Mouse (Mus musculus) R1 (cell line): ENCODE results near the gene Asic2.

ENCODE experiments used
- DNase-seq: peaks from one replicate; pipeline ENCODE4 v3.0.0-alpha.2; 2018; ENCODE audit warnings: low read depth, low spot score

The Asic2 gene

GRCm38 (mm10) chr11:81738995-81739394 is 229.3 kb downstream of the Asic2 start:
- DNase-seq, result no peak

- DNase-seq, result no peak
Observed at GRCm38 (mm10) chr11:81737777-81738176, 230.5 kb downstream of the Asic2 start.

GRCm38 (mm10) chr11:81722071-81722470 is 246.2 kb downstream of the Asic2 start:
- no peak for DNase-seq

GRCm38 (mm10) chr11:81714801-81715200 is 253.5 kb downstream of the Asic2 start:
- DNase-seq, result no peak

GRCm38 (mm10) chr11:81706996-81707395 is 261.3 kb downstream of the Asic2 start:
- DNase-seq, result no peak

GRCm38 (mm10) chr11:81698008-81698407 is 270.2 kb downstream of the Asic2 start:
- DNase-seq, result no peak

- no peak for DNase-seq
Observed at GRCm38 (mm10) chr11:81695501-81695900, 272.8 kb downstream of the Asic2 start.

- no peak for DNase-seq
Observed at GRCm38 (mm10) chr11:81680511-81680910, 287.7 kb downstream of the Asic2 start.

- peak; percentile 8 for DNase-seq
Observed at GRCm38 (mm10) chr11:81671724-81672123, 296.5 kb downstream of the Asic2 start.

GRCm38 (mm10) chr11:81670436-81670835 is 297.8 kb downstream of the Asic2 start:
- peak; percentile 2 for DNase-seq

GRCm38 (mm10) chr11:81658850-81659249 is 309.4 kb downstream of the Asic2 start:
- no peak for DNase-seq

GRCm38 (mm10) chr11:81657121-81657520 is 311.1 kb downstream of the Asic2 start:
- DNase-seq, result no peak

GRCm38 (mm10) chr11:81647828-81648227 is 320.4 kb downstream of the Asic2 start:
- no peak for DNase-seq

GRCm38 (mm10) chr11:81645549-81645948 is 322.7 kb downstream of the Asic2 start:
- peak; percentile 49 for DNase-seq

GRCm38 (mm10) chr11:81636356-81636755 is 331.9 kb downstream of the Asic2 start:
- no peak for DNase-seq

- peak; percentile 53 for DNase-seq
Observed at GRCm38 (mm10) chr11:81634360-81635350, 333.6 kb downstream of the Asic2 start.

GRCm38 (mm10) chr11:81625199-81625598 is 343.1 kb downstream of the Asic2 start:
- no peak for DNase-seq

GRCm38 (mm10) chr11:81620516-81620915 is 347.7 kb downstream of the Asic2 start:
- DNase-seq, result peak; percentile 66

GRCm38 (mm10) chr11:81616437-81616836 is 351.8 kb downstream of the Asic2 start:
- DNase-seq, result peak; percentile 71

- DNase-seq, result peak; percentile 38
Observed at GRCm38 (mm10) chr11:81613869-81614620, 354.2 kb downstream of the Asic2 start.

GRCm38 (mm10) chr11:81612798-81613540 is 355.3 kb downstream of the Asic2 start:
- peak; percentile 95 for DNase-seq
